Mouse (Mus musculus): ENCODE measurements around the gene Mrps18b.

DNA sequence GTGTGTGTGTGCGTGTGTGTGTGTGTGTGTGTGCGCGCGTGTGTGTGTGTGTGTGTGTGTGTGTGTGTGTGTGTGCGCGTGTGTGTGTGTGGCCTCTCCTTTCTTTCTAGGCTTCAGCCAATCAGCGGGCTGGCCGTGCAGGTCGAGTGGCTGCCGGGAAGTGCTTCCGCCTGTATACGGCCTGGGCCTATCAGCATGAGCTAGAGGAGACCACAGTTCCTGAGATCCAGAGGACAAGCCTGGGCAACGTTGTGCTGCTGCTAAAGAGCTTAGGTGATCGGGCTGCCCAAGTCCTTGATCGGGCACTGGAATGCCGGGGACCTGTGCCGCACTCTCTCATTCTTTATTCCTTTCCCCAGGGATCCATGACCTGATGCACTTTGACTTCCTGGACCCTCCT, 28.5 kb downstream of the Mrps18b start:
- TF ChIP-seq POLR2A (IDR thresholded peaks at IDR 0.05; ENCODE audit: control insufficient read depth, extremely low read depth, insufficient read depth, low read length, poor library complexity) (no peak), CTCF (IDR thresholded peaks at IDR 0.05; ENCODE audit: borderline replicate concordance, control insufficient read depth, extremely low read depth, insufficient read depth, low read length, poor library complexity) (no peak)
